Mouse (Mus musculus) ovary, postnatal 14 days (tissue): Measurements from ENCODE around the gene Mta3.
A peak's percentile ranks its signal among the peaks of the same experiment; 100 is the strongest.
"Not testable (repeated sequence)": the region's sequence is repeated elsewhere in the genome, so short reads cannot be mapped to it uniquely, and the experiment has no call there.

ENCODE experiments used
- DNase-seq: peaks from one replicate; pipeline ENCODE4 v3.0.0; 2022; ENCODE audit warnings: low spot score

Mta3 gene

GRCm38 (mm10) chr17:83849717-83850116 lies 143.8 kb downstream of the Mta3 start:
- no peak for DNase-seq

GRCm38 (mm10) chr17:83850458-83850857 lies 144.5 kb downstream of the Mta3 start:
- DNase-seq: peak; percentile 93

GRCm38 (mm10) chr17:83850864-83851263 lies 144.9 kb downstream of the Mta3 start:
- no peak for DNase-seq

GRCm38 (mm10) chr17:83853831-83854230 lies 147.9 kb downstream of the Mta3 start:
- no peak for DNase-seq

GRCm38 (mm10) chr17:83854284-83854918 lies 148.4 kb downstream of the Mta3 start:
- DNase-seq: no peak

GRCm38 (mm10) chr17:83858413-83858812 lies 152.4 kb downstream of the Mta3 start:
- DNase-seq: no peak

GRCm38 (mm10) chr17:83859639-83860038 lies 153.7 kb downstream of the Mta3 start:
- no peak for DNase-seq

GRCm38 (mm10) chr17:83860224-83860623 lies 154.3 kb downstream of the Mta3 start:
- no peak for DNase-seq

GRCm38 (mm10) chr17:83860968-83861367 lies 155.0 kb downstream of the Mta3 start:
- DNase-seq: not testable (repeated sequence)

- peak; percentile 98 for DNase-seq
These were observed 155.6 kb downstream of the Mta3 start for GRCm38 (mm10) chr17:83861444-83862133.

- no peak for DNase-seq
These were observed 156.3 kb downstream of the Mta3 start for GRCm38 (mm10) chr17:83862134-83862881.

GRCm38 (mm10) chr17:83865366-83865765 lies 159.4 kb downstream of the Mta3 start:
- no peak for DNase-seq

- DNase-seq: peak; percentile 37
These were observed 160.6 kb downstream of the Mta3 start for GRCm38 (mm10) chr17:83866582-83866981.

- no peak for DNase-seq
These were observed 164.4 kb downstream of the Mta3 start for GRCm38 (mm10) chr17:83870385-83870784.
